Mouse (Mus musculus): ENCODE data around the gene Wfikkn2. TPM values are rescaled to one million over a fixed set of nuclear protein-coding genes. Genes with fewer than 3 reads are reported as not detected.
"Not testable (repeated sequence)": the region's sequence is repeated elsewhere in the genome, so short reads cannot be mapped to it uniquely, and the experiment has no call there.

The Wfikkn2 gene
- polyA plus RNA-seq, 1 experiment, result not detected

GRCm38 (mm10) chr11:94268761-94269160 lies 23.0 kb upstream of the Wfikkn2 start:
- Histone ChIP-seq H3K27ac (ENCODE audit: insufficient read depth, low read depth, low read length) (no peak overlapping the region), H3K4me1 (ENCODE audit: control insufficient read depth, insufficient read depth, low read length) (peaks cover 11% of the 10 kb centered on the region), H3K4me3 (ENCODE audit: insufficient read depth, low read depth, low read length) (no peak overlapping the region)
- TF ChIP-seq CTCF (IDR thresholded peaks at IDR 0.05; ENCODE audit: insufficient read depth, low read depth, low read length) (no peak), POLR2A (IDR thresholded peaks at IDR 0.05; ENCODE audit: insufficient read depth, low read depth, low read length) (no peak)

DNA sequence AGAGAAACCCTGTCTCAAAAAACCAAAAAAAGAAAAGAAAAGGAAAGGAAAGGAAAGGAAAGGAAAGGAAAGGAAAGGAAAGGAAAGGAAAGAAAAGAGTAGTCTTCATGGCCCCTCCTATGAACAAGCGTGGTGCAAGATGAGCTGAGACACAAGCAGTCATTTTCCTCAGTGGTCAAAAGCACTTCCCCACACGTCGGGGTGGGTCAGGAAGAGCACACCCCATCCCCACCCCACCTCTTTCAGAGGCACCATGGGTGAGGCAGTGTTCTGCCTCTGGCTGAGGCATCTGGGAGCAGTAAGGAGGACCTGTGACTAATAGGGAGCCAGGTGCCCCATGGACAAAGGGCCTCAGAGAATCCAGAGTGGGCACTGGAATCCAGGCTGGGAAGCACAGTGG lies 20.4 kb upstream of the Wfikkn2 start:
- not testable (repeated sequence) for H3K27ac ChIP-seq (ENCODE audit: insufficient read depth, low read depth, low read length); H3K4me3 ChIP-seq (ENCODE audit: insufficient read depth, low read depth, low read length)
- 88% methylated on average over 3 of the region's 3 CpGs for WGBS
- H3K4me1 ChIP-seq (ENCODE audit: control insufficient read depth, insufficient read depth, low read length), result peaks cover 11% of the 10 kb centered on the region

DNA sequence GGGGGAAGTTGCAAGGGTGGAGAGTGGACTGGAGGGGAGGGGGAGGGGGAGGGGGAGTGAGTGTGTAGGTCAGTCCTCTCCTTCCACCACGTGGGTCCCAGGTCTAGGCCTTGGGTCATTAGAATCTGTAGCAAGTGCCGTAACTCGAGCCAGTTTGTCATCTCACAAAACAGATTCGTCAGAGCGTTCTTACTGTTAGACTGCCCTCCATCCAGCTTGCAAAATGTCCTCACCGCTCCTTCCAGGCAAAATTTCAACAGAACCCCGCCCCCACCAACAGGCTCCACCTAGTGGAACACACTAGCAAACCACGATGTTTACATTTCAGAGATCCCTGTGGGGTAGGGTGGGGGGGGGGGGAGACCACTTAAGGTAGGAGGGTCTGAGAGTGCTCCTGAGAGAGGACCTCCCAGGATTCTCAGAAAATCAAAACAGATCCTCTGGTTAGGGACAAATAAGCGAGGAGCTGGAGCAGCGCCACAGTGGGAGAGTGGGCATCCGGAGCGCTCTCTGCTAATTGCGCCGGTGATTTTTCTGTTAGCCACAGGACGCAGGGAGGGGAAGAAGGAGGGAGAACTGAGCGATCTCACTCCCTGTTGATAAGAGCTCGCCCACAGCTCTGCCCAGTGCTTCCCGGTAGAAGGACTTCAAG lies 19.5 kb upstream of the Wfikkn2 start:
- H3K4me3 ChIP-seq (ENCODE audit: insufficient read depth, low read depth, low read length), result peak overlapping the region; percentile 45
- whole genome bisulfite sequencing, result 3% methylated on average over 18 of the region's 18 CpGs
- peaks cover 11% of the 10 kb centered on the region for H3K4me1 ChIP-seq (ENCODE audit: control insufficient read depth, insufficient read depth, low read length)
- no peak overlapping the region for H3K27ac ChIP-seq (ENCODE audit: insufficient read depth, low read depth, low read length)
- TF ChIP-seq CTCF (IDR thresholded peaks at IDR 0.05; ENCODE audit: insufficient read depth, low read depth, low read length) (no peak), POLR2A (IDR thresholded peaks at IDR 0.05; ENCODE audit: insufficient read depth, low read depth, low read length) (no peak)

DNA sequence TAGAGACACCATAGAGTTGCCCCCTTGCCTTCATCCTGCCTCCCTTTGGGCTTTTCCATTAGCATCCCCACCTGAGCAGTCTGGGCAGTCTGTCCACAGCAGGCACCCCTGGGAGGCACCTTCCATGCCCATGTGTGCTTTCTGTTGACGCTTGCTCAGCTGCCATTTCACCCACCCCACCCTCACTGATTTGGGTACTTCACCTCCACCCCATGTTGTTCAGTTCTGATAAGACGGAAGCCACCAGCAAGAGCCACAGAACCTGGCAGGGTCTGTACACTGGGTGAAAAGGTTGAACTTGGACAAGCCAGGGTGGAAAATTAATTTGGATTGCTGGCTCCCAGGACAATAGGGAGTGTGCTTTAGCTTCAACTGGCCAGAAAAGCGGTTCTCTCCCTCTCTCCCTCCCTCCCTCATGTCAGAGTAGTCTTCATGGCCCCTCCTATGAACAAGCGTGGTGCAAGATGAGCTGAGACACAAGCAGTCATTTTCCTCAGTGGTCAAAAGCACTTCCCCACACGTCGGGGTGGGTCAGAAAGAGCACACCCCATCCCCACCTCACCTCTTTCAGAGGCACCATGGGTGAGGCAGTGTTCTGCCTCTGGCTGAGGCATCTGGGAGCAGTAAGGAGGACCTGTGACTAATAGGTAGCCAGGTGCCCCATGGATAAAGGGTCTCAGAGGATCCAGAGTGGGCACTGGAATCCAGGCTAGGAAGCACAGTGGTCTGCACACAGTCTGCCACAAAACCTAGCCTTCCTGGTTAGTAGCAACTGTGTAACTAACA lies 16.0 kb upstream of the Wfikkn2 start:
- TF ChIP-seq CTCF (IDR thresholded peaks at IDR 0.05; ENCODE audit: insufficient read depth, low read depth, low read length), result no peak
- no peak for TF ChIP-seq POLR2A (IDR thresholded peaks at IDR 0.05; ENCODE audit: insufficient read depth, low read depth, low read length)
- Histone ChIP-seq H3K4me3 (ENCODE audit: insufficient read depth, low read depth, low read length) (no peak overlapping the region), H3K4me1 (ENCODE audit: control insufficient read depth, insufficient read depth, low read length) (peaks cover 11% of the 10 kb centered on the region), H3K27ac (ENCODE audit: insufficient read depth, low read depth, low read length) (no peak overlapping the region)
- 85% methylated on average over 6 of the region's 6 CpGs for WGBS

- Histone ChIP-seq H3K4me1 (ENCODE audit: control insufficient read depth, insufficient read depth, low read length) (peaks cover 11% of the 10 kb centered on the region), H3K4me3 (ENCODE audit: insufficient read depth, low read depth, low read length) (no peak overlapping the region), H3K27ac (ENCODE audit: insufficient read depth, low read depth, low read length) (no peak overlapping the region)
- TF ChIP-seq CTCF (IDR thresholded peaks at IDR 0.05; ENCODE audit: insufficient read depth, low read depth, low read length), result no peak
- no peak for TF ChIP-seq POLR2A (IDR thresholded peaks at IDR 0.05; ENCODE audit: insufficient read depth, low read depth, low read length)
- WGBS, result 78% methylated on average over 4 of the region's 4 CpGs
Observed at GRCm38 (mm10) chr11:94259814-94260213, 14.0 kb upstream of the Wfikkn2 start.

- Histone ChIP-seq H3K4me1 (ENCODE audit: control insufficient read depth, insufficient read depth, low read length) (peaks cover 12% of the 10 kb centered on the region), H3K4me3 (ENCODE audit: insufficient read depth, low read depth, low read length) (no peak overlapping the region), H3K27ac (ENCODE audit: insufficient read depth, low read depth, low read length) (no peak overlapping the region)
- TF ChIP-seq POLR2A (IDR thresholded peaks at IDR 0.05; ENCODE audit: insufficient read depth, low read depth, low read length), result no peak
- 43% methylated on average over 14 of the region's 14 CpGs for WGBS
Observed at GRCm38 (mm10) chr11:94257987-94258386, 12.2 kb upstream of the Wfikkn2 start.

GRCm38 (mm10) chr11:94255733-94256132 lies 9.9 kb upstream of the Wfikkn2 start:
- WGBS, result 42% methylated on average over 5 of the region's 5 CpGs
- H3K27ac ChIP-seq (ENCODE audit: insufficient read depth, low read depth, low read length), result no peak overlapping the region

GRCm38 (mm10) chr11:94253691-94254090 lies 7.9 kb upstream of the Wfikkn2 start:
- Histone ChIP-seq H3K4me3 (ENCODE audit: insufficient read depth, low read depth, low read length) (no peak overlapping the region), H3K4me1 (ENCODE audit: control insufficient read depth, insufficient read depth, low read length) (peaks cover 12% of the 10 kb centered on the region), H3K27ac (ENCODE audit: insufficient read depth, low read depth, low read length) (no peak overlapping the region)
- no peak for TF ChIP-seq CTCF (IDR thresholded peaks at IDR 0.05; ENCODE audit: insufficient read depth, low read depth, low read length)
- no peak for TF ChIP-seq POLR2A (IDR thresholded peaks at IDR 0.05; ENCODE audit: insufficient read depth, low read depth, low read length)
- 64% methylated on average over 10 of the region's 10 CpGs for whole genome bisulfite sequencing

More at GRCm38 (mm10) chr11:94255733-94256132, 9.9 kb upstream of the Wfikkn2 start:
- H3K4me1 ChIP-seq (ENCODE audit: control insufficient read depth, insufficient read depth, low read length), result peaks cover 12% of the 10 kb centered on the region
- H3K4me3 ChIP-seq (ENCODE audit: insufficient read depth, low read depth, low read length), result no peak overlapping the region
- no peak for TF ChIP-seq CTCF (IDR thresholded peaks at IDR 0.05; ENCODE audit: insufficient read depth, low read depth, low read length)
- TF ChIP-seq POLR2A (IDR thresholded peaks at IDR 0.05; ENCODE audit: insufficient read depth, low read depth, low read length), result no peak

DNA sequence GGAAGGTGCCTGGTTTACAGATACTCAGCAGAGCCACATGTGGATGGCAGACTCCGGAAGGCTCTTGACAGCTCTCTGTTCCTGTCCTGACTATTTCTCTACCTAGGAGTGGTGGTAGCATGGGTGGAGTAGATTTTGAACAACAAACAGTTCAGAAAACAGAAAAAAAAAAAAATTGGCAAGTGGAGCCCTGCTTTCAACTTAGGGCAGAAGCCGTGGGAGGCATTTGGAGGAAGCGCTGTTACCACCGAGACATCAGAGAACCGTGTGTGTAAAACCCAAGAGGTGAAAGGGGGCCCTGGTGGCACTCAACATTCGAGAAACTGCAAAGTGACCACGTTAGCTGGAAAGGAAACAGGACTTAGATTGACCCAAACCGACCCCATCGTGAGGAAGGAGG lies 7.4 kb upstream of the Wfikkn2 start:
- Histone ChIP-seq H3K4me3 (ENCODE audit: insufficient read depth, low read depth, low read length) (no peak overlapping the region), H3K27ac (ENCODE audit: insufficient read depth, low read depth, low read length) (no peak overlapping the region), H3K4me1 (ENCODE audit: control insufficient read depth, insufficient read depth, low read length) (peaks cover 12% of the 10 kb centered on the region)
- WGBS, result 77% methylated on average over 9 of the region's 9 CpGs
- TF ChIP-seq POLR2A (IDR thresholded peaks at IDR 0.05; ENCODE audit: insufficient read depth, low read depth, low read length) (no peak), CTCF (IDR thresholded peaks at IDR 0.05; ENCODE audit: insufficient read depth, low read depth, low read length) (no peak)

All from olfactory bulb, adult 2 months (tissue).